Mouse (Mus musculus): Measurements from ENCODE around the gene Tom1. TPM values are rescaled to one million over a fixed set of nuclear protein-coding genes. Genes with fewer than 3 reads are reported as not detected.
A peak's percentile ranks its signal among the peaks of the same experiment; 100 is the strongest.

Gene Tom1
- polyA plus RNA-seq, 1 experiment from 2014 or later = 40.0 TPM

DNA sequence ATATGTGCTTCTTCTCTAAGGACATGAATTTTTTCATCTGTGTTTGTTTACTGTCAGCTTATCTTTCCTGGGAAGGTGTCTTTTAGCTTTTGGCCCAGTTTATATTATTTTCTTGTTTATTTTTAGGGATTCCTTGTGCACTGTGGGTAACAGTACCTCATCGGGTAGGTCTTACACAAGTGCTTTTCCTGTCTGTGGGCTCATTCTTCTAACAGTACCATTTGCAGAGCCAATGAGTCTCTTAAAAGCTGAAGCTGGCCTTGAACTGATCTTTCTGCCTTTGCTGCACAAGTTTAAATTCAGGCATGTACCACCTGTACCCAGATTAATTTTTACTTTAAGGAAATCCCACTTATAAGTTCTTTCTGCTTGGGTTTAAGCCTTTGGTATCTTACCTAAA, 17.1 kb upstream of the Tom1 start:
- Histone ChIP-seq H3K9me3 (no peaks in the 10 kb centered on the region), H3K4me3 (no peak overlapping the region), H3K27ac (replicated peaks) (no peak overlapping the region), H3K4me2 (no peak overlapping the region), H3K36me3 (peaks cover 39% of the 10 kb centered on the region), H3K4me1 (peaks cover 23% of the 10 kb centered on the region), H3K27me3 (replicated peaks) (no peaks in the 10 kb centered on the region), H3K9ac (no peak overlapping the region)
- 81% methylated on average over 1 of the region's 1 CpGs for WGBS
- no peak for ATAC-seq (ENCODE audit: extremely low read depth, insufficient number of reproducible peaks, low FRiP score, low TSS enrichment)

DNA sequence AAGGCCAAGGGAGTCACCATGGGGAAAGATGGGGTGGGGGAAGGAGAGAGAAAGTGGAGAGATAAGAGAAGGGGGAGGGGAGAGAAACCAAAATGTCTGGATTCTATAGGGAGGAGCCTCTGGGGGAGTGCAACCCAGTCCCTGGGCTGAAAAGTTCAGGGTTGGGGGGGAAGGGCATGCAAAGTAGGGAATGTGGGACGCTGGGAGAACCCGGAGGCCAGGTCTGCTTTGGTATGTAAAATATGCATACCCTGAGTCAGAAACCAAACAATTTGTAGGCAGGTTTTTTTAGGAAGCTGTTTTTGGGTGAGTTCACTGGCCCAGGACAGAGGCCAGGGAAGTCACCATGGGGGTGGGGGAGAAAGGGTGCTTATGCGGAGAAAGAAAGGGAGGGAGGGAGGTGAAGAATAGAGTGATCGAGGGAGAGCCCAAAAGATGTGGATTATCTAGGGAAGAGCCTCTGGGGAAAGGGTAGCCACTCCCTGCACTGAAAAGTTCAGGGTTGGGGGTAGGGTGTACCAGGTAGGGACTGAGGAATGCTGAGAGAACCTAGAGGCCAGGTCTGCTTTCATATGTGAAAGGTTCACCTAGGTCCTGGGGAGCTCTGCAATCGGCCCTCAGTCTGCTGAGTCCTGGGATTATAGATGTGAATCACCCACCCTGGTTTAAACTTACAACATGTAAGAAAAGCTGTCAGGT, 15.1 kb upstream of the Tom1 start:
- whole genome bisulfite sequencing = 21% methylated on average over 5 of the region's 5 CpGs

DNA sequence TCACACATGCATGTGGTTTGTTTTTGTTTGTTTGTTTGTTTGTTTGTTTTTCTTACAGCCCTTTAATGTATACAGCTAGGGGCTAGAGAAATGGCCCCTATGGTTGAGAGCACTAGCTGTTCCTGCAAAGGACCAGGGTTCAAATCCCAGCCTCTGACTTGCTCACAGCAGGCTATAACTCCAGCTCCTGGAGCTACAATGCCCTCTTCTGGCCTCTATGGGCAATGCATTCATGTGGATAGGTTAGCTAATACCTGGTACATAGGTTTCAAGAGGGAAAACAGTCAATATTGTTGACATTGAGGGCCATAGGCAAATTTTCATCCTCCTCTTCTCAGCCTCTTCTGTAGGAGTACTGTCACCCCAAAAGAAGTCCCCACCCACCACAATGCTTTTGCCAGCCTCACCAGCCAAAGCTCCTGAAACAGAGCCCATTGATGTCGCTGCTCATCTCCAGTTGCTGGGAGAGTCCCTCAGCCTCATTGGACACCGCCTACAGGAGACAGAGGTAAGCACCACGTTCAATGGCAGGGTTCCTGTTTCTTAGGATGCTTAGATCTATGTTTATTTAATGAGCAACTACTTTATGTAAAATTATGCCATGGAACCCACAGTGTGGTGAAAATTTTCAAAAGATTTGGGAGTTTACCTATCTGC, 9.7 kb upstream of the Tom1 start:
- H3K4me3 ChIP-seq = no peak overlapping the region
- WGBS = 82% methylated on average over 3 of the region's 3 CpGs
- no peak overlapping the region for H3K4me2 ChIP-seq
- H3K9me3 ChIP-seq = no peaks in the 10 kb centered on the region
- peaks cover 85% of the 10 kb centered on the region for H3K36me3 ChIP-seq
- no peak overlapping the region for H3K9ac ChIP-seq
- H3K4me1 ChIP-seq = peaks cover under 1% of the 10 kb centered on the region
- H3K27me3 ChIP-seq (replicated peaks) = no peaks in the 10 kb centered on the region
- no peak overlapping the region for H3K27ac ChIP-seq (replicated peaks)
- no peak for ATAC-seq (ENCODE audit: extremely low read depth, insufficient number of reproducible peaks, low FRiP score, low TSS enrichment)

More for the DNA sequence above, 15.1 kb upstream of the Tom1 start:
- 0 out of 2 replicates have a peak overlapping the region, but pooled peaks have one; percentile 20 for H3K27ac ChIP-seq (replicated peaks)
- H3K4me2 ChIP-seq = peak overlapping the region; percentile 9; the same call in 1 of the 2 replicates
- no peak for ATAC-seq (ENCODE audit: extremely low read depth, insufficient number of reproducible peaks, low FRiP score, low TSS enrichment)
- H3K36me3 ChIP-seq = peaks cover 59% of the 10 kb centered on the region
- no peaks in the 10 kb centered on the region for H3K9me3 ChIP-seq
- peaks cover 22% of the 10 kb centered on the region for H3K4me1 ChIP-seq
- H3K9ac ChIP-seq = no peak overlapping the region
- no peak overlapping the region for H3K4me3 ChIP-seq
- H3K27me3 ChIP-seq (replicated peaks) = no peaks in the 10 kb centered on the region

DNA sequence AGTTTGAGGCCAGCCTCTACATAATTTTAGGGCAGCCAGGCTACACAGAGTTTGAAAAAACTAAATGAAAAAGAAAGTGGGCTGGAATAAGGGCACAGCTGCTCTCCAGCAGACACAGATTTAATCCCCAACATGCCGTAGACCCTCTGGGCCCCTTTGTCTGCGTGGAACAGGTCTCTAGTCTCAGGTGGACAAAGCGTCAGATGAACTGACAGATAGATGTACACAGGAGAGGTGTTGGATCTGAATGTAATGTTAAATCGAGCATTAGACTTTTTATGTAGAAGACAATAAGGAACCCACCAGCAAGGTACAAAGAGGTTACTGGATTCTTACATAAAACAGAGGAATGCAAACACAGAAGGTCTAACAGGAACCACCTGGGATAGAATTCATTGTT, 7.7 kb upstream of the Tom1 start:
- Histone ChIP-seq H3K36me3 (peaks cover 94% of the 10 kb centered on the region), H3K27me3 (replicated peaks) (no peaks in the 10 kb centered on the region), H3K9me3 (no peaks in the 10 kb centered on the region), H3K27ac (replicated peaks) (no peak overlapping the region), H3K4me2 (no peak overlapping the region), H3K4me3 (no peak overlapping the region), H3K9ac (no peak overlapping the region), H3K4me1 (no peaks in the 10 kb centered on the region)
- ATAC-seq (ENCODE audit: extremely low read depth, insufficient number of reproducible peaks, low FRiP score, low TSS enrichment) = no peak
- WGBS = 90% methylated on average over 4 of the region's 4 CpGs

DNA sequence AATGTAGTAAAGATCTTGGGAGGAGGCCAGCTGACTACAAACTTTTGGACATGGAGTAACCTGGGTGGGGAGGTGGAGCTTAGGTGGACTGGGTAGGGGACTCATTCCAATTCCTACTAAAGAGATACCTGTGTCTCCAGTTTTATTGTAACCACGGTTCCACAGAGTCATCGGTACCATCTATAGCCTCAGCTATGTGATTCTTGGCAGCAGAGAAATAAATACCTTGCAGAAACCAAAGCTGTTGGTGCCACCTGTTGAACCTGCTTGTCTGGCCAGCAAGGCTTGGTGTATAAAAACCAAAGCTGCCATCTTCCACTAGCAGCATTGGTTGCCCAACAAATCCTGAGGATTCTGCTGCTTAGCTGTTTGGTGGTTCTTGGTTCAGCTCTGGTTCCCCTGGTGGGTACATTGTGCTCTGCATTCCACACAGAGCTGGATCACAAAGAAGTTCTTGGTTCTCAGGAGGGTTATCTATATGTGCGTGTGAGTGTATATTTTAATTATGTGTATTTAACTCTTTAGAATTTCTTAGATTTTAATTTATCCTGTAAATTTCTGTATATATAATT, 3.0 kb upstream of the Tom1 start:
- Histone ChIP-seq H3K4me1 (peaks cover 16% of the 10 kb centered on the region), H3K9me3 (no peaks in the 10 kb centered on the region), H3K4me3 (no peak overlapping the region), H3K4me2 (no peak overlapping the region), H3K27ac (replicated peaks) (no peak overlapping the region), H3K36me3 (peaks cover 60% of the 10 kb centered on the region), H3K27me3 (replicated peaks) (no peaks in the 10 kb centered on the region), H3K9ac (no peak overlapping the region)
- ATAC-seq (ENCODE audit: extremely low read depth, insufficient number of reproducible peaks, low FRiP score, low TSS enrichment) = no peak
- 86% methylated on average over 3 of the region's 3 CpGs for WGBS

DNA sequence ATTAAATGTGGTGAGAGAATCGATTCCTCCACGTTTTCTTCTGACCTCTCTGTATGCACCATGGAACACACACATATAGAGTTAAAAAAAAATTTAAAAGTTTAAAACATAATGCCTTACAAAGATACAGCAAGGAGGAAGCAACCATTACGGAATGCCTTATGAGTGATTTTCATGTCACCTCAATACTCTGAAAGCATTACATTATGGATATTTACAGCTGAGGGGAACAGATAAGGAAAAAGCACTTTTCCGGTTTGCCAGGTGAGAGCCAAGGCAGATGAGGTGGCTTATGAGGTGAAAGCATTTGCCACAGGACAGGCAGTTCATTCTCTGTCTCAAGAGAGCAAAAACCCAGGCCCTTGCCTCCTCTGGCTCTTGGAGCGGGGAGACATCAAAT, 544 bp upstream of the Tom1 start:
- peaks cover 26% of the 10 kb centered on the region for H3K4me1 ChIP-seq
- peak overlapping the region; percentile 91 for H3K4me2 ChIP-seq
- H3K36me3 ChIP-seq = peaks cover 50% of the 10 kb centered on the region
- H3K27ac ChIP-seq (replicated peaks) = peak overlapping the region; percentile 68
- no peaks in the 10 kb centered on the region for H3K27me3 ChIP-seq (replicated peaks)
- no peak for ATAC-seq (ENCODE audit: extremely low read depth, insufficient number of reproducible peaks, low FRiP score, low TSS enrichment)
- WGBS = 63% methylated on average over 5 of the region's 5 CpGs
- H3K4me3 ChIP-seq = peak overlapping the region; percentile 81
- H3K9ac ChIP-seq = peak overlapping the region; percentile 67
- no peaks in the 10 kb centered on the region for H3K9me3 ChIP-seq

DNA sequence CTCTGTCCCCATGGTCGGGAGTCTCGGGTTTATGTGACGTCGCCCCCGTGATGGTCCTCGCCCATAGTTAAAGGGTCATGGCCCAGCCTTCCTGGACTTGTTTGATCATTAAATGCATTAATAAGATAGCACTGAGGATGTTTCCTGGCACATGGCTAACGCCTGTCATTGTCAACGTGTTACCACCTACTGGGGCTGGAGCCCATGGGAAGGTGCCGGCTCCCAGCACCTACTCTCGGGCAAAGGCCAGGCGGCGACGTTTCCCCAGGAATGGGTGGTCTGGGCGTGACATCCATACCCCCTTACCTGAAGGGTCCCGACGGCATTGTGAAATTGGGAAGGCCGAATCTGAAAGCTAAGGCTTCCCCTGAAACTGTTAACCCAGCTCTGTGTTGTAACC, 780 bp downstream of the Tom1 start:
- Histone ChIP-seq H3K36me3 (peaks cover 37% of the 10 kb centered on the region), H3K4me2 (peak overlapping the region; percentile 91), H3K4me3 (peak overlapping the region; percentile 81), H3K27ac (replicated peaks) (peak overlapping the region; percentile 89), H3K9ac (peak overlapping the region; percentile 86), H3K27me3 (replicated peaks) (no peaks in the 10 kb centered on the region), H3K9me3 (no peaks in the 10 kb centered on the region), H3K4me1 (peaks cover 40% of the 10 kb centered on the region)
- 1% methylated on average over 17 of the region's 17 CpGs for WGBS
- no peak for ATAC-seq (ENCODE audit: extremely low read depth, insufficient number of reproducible peaks, low FRiP score, low TSS enrichment)

DNA sequence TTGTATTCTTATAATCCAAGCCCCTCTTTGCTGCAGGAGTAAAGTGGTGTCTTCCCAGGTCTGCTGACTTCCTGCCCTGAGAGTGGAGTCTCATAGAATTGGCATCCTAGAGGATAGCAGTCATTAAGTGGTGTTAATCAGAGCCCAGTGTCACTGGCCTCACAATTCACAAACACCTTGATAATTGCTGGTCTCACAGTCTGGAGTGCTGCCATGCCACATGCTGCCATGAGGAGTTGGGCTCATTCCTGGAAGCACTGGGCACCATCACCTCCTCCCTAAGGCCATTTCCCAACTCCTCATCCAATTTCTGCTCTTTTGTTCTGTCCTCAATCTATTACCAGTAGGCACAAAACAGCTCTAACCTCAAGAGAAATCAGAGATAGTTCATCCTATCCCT, 2.1 kb downstream of the Tom1 start:
- ATAC-seq (ENCODE audit: extremely low read depth, insufficient number of reproducible peaks, low FRiP score, low TSS enrichment) = no peak
- H3K4me1 ChIP-seq = peaks cover 52% of the 10 kb centered on the region
- no peak overlapping the region for H3K9ac ChIP-seq
- H3K27ac ChIP-seq (replicated peaks) = no peak overlapping the region
- H3K36me3 ChIP-seq = peaks cover 24% of the 10 kb centered on the region
- H3K9me3 ChIP-seq = no peaks in the 10 kb centered on the region
- H3K27me3 ChIP-seq (replicated peaks) = no peaks in the 10 kb centered on the region
- peak overlapping the region; percentile 91; the same call in 1 of the 2 replicates for H3K4me2 ChIP-seq
- no peak overlapping the region for H3K4me3 ChIP-seq

DNA sequence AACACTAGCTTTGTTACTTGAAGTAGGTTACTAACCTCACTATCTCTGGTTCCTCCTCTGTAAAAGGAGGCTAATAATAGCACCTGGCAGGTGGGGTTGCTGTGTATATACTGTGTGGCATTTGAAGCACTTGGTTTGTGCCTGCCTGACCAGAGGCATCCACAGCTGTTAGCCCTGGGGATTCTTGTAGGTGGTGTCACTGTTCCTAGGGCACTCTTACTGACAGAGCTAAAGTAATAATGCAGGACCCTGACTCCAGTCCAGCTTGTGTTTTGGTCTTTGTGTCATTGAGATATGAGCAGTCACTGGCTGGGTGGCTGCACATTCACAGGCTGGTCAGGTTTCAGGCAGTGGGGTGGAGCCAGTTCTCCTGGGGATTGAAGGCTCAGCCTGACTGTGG, 5.0 kb downstream of the Tom1 start:
- Histone ChIP-seq H3K4me2 (peak overlapping the region; percentile 46), H3K36me3 (peaks cover 13% of the 10 kb centered on the region; the same call in 1 of the 2 replicates), H3K4me1 (peaks cover 61% of the 10 kb centered on the region), H3K27ac (replicated peaks) (peak overlapping the region; percentile 96), H3K9me3 (no peaks in the 10 kb centered on the region), H3K4me3 (no peak overlapping the region), H3K9ac (peak overlapping the region; percentile 65), H3K27me3 (replicated peaks) (no peaks in the 10 kb centered on the region)
- ATAC-seq (ENCODE audit: extremely low read depth, insufficient number of reproducible peaks, low FRiP score, low TSS enrichment) = no peak

DNA sequence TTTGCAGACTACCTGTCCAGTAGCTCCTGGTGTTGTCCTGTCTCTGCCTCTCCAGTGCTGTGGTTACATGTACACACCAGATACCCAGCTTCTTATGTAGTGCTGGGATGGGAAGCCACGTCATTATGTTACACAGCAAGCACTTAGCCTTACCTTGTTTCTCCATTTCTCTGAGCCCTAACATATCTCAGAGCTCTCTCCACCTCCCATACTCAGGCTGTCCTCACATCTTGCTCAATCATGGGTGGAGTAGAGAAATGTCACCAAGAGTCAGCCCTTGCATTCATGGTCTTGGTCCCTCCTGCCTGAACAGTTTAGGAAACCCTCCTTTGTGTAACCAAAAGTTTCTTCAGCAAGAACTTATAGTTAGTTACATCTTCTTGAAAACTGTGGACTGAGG, 6.2 kb downstream of the Tom1 start:
- Histone ChIP-seq H3K4me2 (no peak overlapping the region), H3K36me3 (peaks cover 13% of the 10 kb centered on the region; the same call in 1 of the 2 replicates), H3K9ac (no peak overlapping the region), H3K4me3 (no peak overlapping the region), H3K4me1 (peaks cover 62% of the 10 kb centered on the region), H3K27ac (replicated peaks) (peak overlapping the region; percentile 96), H3K27me3 (replicated peaks) (no peaks in the 10 kb centered on the region), H3K9me3 (no peaks in the 10 kb centered on the region)
- no peak for ATAC-seq (ENCODE audit: extremely low read depth, insufficient number of reproducible peaks, low FRiP score, low TSS enrichment)
- WGBS = 48% methylated on average over 1 of the region's 1 CpGs

DNA sequence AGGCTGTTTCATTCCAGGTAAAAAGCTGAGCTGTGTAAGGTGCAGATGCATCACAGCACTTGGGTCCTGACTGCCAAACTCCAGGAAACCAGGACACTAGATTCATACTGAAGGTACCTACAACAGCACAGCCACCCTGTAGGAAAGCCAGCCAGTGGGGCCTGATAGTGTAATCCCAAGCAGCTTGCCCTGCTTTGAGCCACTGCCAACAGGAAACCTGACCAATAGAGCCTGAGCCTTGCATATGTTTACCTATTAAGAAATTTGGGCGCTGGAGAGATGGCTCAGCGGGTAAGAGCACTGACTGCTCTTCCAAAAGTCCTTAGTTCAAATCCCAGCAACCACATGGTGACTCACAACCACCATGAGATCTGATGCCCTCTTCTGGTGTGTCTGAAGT, 8.7 kb downstream of the Tom1 start:
- H3K4me3 ChIP-seq = no peak overlapping the region
- H3K4me2 ChIP-seq = no peak overlapping the region
- no peak overlapping the region for H3K27ac ChIP-seq (replicated peaks)
- no peak overlapping the region for H3K9ac ChIP-seq
- no peaks in the 10 kb centered on the region for H3K9me3 ChIP-seq
- ATAC-seq (ENCODE audit: extremely low read depth, insufficient number of reproducible peaks, low FRiP score, low TSS enrichment) = no peak
- peaks cover 68% of the 10 kb centered on the region for H3K4me1 ChIP-seq
- no peaks in the 10 kb centered on the region for H3K27me3 ChIP-seq (replicated peaks)
- H3K36me3 ChIP-seq = 0 out of 2 replicates have a peak, but pooled peaks cover 2% of the 10 kb centered on the region
- 79% methylated on average over 2 of the region's 2 CpGs for WGBS

Measured in heart, embryonic 13.5 days (tissue).